Mouse (Mus musculus) lung, postnatal 14 days (tissue): ENCODE measurements around the gene Cemip.
A peak's percentile ranks its signal among the peaks of the same experiment; 100 is the strongest.

Source experiments
- DNase-seq: peaks from one replicate; pipeline ENCODE4 v3.0.0; 2021

Gene Cemip

DNA sequence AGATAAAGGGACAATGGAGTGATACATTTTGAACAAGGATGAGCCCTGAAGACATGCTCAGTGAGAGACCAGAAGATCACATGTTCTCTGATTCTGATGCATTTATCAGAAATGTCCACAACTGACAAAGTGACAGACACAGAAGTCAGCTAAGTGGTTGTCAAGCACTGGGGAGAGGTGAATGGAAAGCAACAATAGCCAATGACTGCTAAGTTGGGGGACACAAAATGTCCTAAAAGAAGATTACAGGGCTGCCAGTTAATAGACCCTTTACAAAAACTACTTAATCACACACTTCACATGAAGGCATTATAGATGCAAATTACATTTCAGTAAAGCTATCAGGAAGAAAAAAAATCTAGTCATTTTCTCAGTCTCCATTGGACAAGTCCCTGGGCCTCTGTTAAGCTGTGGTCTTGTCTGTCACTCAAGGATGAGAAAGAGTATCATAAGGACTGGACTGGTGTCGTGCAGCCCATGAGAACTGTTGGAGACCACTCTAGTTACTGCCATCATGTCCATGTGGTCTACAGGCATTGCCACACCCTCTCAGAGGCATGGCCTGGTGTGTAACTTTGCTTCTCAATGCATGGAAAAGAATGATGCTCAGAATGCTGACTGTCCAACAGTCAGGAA is 59.2 kb downstream of the Cemip start:
- no peak for DNase-seq

DNA sequence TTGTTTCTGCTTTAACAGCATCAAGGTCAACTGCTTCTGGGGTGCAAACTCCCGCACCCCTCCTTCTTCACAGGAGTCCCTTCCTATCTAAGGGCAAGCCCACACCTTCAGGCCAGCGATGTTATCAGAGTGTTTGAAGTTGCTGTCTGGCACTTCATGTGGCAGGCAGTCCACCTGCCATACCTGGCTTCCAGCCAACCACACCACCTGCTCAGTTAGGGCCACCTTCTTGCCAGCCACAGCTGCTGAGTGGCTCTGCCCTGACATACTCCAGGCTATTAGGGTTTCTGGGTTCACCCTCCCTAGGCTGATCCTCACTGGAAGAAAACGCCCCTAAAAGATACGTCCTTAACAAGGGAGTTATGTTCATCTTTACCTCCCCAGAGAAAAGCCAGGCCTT is 60.2 kb downstream of the Cemip start:
- DNase-seq: no peak

DNA sequence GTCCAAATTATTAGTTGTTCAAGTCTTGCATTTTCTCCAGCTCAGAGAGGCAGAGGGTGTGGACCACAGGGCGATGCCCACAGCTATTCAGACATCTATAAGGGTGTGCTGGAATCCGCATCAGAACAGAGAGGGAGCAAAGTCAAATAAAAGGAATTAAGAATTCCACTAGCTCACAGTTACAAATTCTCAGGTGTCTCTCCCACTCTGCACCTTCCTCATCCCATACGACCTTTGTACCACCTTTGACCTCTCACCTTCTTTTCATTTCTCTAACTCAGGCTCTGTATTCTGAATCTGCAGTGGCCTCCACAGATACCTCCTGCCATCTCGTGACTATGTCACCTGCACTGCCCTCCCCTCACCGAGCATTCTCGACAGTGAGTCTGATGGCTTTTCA is 62.8 kb downstream of the Cemip start:
- no peak for DNase-seq

DNA sequence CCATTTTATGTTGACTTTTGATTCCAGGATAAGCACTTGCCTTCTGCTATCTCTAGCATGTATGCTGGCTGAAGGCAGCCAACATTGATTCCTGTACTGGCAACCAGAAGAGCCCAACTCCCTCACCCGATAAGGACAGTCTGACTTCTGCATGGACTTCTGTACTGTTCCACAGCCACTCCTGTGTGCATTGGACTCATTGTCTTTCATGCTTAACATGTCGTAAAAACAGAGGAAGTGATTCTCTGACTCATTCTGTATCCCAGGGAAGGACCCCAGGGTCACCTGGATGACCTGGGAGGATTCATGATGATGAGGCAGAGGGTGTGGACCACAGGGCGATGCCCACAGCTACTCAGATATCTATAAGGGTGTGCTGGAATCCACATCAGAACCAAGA is 63.8 kb downstream of the Cemip start:
- DNase-seq: no peak

DNA sequence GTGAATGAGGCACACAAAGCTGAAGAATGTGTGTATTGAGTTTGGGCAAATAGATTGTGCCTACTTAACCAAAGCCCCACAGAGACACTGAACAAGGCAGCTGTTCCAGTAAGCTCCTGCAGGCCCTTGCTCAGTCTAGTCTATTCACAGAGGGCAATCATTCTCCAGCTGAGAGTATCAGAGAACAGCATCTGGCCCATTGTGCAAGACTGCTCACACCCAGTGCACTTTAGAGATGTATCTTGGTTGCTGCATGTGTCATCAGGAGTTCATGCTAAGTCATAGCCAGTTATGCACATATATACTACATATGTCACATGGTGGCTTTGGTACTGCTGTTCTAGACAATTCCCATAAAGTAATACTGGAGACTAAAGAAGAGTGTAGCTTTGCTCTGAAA is 66.9 kb downstream of the Cemip start:
- DNase-seq: no peak

DNA sequence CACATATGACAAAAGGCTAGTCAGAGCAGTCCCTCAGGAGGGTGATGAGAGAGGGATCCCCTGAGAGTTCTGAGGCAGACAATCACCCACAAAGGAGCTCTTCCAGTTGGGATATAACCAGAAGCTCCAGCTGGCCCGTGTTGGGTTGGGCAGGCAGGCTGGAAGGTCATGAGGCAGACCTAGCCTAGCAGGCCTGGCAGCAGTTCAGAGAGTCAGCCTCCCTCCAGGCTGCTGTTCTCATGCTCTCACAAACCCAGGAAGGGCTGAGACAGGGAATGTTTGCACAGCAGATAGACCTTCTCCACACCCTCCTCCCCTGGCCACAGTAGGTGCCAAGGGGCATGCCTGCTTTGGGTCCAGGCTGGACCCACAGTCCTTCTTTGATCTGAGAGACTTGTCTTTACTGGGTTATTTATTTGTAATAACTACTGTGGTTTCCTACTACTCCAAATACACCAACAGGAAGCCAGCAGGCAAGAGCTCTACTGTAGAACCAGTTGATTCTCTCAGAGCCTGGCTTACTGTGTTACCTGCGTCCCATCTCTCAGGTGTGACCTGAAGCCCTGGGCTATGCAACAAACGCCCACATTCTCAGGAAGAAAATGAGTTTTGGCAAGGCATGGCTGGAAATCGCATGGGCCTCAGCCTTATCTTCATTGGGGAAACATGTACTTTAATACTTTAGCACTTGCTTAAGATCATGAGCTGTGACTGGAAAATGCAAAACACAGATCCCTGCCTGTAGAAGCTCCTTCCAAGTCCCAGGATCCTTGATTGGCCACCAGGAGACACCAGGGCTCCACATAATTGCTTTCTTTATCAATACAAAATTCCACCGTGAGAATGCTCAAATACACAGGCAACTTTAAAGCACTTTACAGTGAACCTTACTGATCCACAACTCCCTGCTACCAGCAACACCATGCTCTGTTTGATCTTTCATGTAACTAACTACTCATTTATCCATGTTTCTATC is 67.7 kb downstream of the Cemip start:
- DNase-seq: peak; percentile 77

DNA sequence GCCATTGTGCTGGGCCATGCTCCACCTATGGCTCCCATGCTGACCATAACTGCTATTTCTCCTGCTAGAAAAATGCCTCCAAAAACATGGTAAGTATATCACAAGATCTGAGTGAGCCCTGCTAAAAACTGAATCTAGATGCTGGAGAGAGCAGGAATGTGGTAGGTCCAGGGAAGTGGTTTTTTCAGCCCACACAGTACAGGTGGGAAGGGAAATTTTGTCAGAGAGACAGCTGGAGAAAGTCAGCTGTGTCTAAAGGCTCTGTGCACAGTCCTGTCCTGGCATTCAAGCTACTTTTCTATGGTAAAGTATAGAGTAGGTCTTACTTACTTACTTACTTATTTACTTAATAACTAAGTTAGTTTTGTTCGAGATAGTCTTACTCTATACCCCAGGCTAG is 71.3 kb downstream of the Cemip start:
- DNase-seq: no peak

DNA sequence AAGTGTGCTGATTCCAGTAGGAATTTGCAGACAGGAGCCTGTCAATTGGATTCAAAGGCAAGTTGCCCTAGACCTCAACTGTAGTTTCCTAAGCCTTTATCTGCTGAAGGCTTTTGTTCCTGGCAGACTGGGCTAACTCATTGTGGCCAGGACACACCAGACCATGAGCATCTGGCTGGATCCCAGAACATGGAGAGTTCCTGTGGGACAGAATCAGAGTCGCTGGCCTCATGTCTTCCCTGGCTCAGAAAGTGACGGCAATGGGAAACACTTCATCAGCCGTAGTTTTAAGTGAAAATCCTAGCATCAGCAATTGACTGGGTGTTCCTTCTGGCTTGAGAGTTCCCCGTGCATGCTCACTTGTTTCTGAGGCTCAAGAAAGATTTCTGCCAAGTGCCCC is 72.6 kb downstream of the Cemip start:
- peak; percentile 46 for DNase-seq

DNA sequence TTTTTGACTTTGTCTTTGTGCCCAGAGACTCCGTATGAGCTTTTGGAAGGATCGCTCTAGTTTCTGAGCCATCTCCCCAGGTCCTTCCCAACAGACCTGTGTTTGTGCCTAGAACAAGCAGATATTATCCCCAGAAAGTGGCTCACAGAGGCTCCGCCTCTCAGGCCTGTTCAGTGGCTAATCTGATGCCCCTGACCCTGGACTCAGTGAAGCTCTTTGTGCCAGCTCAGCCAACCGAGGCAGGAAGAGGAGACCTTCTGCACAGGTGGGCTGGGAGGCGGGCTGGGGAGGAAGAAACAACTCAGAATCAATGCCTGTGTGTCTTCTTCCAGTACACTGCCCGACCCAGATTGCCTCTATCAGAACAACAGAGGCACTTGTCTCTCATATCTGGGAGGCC is 81.9 kb downstream of the Cemip start:
- no peak for DNase-seq

DNA sequence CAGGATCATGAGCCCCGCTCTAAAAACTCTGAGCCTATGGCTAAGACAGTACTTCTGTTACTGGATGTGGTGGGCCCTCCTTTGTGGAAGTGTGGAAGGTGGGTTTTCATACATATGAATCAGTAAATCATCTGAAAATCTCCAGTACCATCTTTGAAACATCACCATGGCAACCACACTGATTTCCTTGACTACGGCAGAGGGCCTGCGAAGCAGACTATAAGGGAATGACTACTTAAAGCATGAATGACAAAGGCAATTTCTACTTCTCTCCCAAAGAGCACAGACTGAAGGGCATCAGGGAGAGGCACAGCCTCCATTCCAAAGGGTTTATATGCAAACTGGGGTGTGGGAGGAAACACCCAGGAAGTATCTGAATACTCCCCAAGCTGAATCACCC is 84.8 kb downstream of the Cemip start:
- DNase-seq: no peak

DNA sequence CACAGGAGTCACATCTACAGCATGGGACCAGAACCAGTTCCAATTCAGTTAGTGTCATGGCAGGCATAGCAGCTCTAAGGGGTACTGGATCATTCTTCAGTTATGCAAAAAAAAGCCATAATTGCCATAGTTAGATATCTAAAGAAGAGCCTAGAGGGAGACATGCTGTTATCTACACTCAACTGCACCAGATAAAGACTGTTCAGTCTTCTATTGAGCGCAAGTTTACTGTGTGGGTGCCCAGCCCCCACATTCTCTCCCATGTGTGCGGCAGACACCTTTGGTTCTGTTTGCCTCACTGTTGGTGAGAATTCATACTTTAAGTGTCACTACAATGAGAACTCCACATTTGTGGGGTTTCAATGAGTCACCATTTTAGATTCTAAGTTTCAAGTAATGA is 85.6 kb downstream of the Cemip start:
- no peak for DNase-seq

DNA sequence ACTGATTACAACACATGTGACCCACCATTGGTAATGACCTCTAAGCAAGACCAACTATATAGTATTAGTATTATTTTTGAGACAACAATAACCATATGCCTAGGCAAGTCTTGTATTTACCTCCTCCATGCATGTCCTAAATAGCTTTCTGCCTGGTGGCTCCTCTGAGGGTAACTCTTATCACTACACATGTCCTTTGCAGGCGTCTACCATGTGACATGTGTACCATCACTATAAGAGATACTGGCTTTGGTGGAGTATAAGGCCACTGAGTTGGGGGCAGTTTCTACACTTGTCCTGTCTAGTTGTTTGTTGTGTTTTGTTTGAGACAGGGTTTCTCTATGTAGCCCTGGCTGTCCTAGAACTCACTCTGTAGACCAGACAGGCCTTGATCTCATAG is 86.7 kb downstream of the Cemip start:
- DNase-seq: no peak

DNA sequence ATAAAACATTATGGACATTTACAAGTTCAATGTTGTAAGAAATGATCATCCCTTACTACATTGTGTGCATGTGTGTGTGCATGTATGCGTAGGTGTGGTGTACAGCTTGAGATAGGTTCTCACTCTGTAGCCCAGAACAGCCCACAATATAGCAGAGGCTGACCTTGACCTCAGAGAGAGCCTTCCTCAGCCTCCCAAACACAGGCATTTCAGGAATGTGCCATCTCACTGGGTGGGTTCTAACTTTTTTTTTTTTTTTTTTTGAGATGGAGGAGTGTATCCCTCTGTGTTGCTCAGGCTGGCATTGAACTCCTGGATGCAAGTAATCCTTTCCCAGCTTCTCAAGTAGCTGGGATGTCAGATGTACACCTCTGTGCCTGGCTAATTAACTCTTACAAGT is 92.0 kb downstream of the Cemip start:
- no peak for DNase-seq

DNA sequence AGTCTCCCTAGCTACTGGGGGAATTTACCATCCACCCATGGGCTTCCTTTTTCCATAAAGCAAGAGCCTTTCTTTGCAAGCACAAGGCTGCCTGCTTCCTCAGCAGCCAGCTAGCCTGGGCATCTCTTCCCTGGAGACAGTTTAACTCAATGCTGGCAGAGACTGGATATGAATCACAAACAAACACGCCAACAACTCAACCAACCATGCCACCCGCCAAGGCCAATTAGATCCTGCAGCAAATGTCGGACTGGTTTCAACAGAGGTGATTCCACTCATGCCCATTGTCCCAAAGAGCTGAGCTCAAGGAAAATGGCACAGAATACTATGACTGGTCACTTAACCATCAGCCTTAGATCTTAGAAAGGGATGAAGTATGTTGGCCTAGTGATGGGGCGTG is 97.0 kb downstream of the Cemip start:
- no peak for DNase-seq

DNA sequence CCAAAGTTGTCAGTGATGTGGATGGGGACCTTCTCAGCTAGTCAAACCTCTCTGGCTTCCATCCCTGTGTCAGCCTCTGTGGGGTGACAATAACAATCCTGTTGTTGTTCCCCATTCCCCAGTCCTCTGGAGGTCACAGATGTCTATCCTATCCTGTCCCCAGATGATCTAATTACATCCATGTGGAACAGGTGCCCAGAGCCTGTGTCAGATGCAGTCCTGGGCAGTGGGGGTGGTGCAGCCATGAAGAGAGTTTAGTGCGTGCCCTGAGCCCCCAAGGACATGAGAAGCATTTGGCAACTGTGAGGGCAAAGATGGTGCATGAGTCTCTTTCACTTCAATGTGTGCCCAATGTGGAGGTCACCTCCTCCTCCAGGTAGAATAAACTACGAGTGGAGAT is 100.6 kb downstream of the Cemip start:
- DNase-seq: no peak

DNA sequence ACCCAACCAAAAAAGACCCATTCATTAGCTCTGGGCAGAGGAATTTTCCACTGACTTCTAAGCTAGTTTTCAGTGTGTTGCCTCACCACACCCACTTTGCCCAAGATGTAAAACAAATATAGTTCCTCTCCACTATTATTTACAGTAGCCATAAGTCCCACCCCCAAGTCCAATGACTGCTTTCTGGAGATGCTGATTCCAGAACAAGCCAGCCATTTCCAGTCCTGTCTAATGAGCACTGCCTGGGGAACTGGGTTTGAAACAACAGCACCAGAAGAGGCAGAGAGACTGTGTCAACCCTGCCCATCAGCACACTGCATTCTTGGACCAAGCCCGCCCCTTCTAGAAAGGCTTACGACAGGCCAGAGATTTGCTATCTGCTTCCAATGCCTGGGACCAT is 103.7 kb downstream of the Cemip start:
- no peak for DNase-seq

DNA sequence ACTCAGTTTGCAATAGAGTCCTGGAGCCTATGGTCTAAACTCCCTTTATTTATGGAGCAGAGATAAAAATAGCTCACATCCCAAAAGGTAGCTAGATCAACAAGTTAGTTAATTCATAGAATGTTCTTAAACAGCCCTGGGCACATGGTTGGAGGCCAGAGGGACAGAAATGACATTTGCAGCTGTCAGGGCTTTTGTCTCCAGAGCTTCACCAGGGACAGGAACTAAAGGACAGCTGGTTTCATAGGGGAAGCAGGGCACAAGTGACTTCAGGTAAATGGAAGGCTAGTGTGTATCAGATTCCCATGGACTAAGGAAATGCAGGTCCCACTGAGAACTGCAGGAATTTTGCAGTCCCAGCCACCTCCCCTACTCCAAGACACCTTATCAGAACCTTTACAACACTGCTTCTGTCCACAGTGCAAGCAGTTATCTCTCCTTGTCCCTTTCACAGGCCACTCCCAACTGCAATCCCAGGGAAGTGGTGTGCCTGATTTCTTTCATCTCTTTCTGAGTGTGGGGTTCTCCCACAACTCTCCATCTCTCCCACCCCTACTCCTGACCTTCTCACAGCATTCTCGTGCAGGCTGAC is 107.3 kb downstream of the Cemip start:
- DNase-seq: no peak

DNA sequence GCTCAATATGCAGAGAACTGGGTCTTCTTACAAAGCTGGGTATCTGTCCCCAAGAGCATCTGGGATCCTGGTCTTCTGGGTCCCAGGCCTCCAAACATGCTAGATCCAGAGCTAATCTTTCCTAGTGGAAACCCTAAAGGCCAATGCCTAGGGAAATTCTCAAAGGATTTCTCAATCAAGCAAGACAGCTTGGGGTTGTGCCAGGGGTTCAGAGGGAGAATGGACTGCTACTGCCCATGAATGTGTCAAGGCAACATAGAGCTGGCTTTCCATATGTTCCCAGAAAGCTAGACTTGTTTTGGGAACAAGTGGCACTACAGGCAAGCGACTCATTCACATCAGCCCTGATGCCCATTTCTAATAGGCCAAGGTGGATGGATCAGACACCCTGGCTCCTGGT is 107.9 kb downstream of the Cemip start:
- peak; percentile 44 for DNase-seq

DNA sequence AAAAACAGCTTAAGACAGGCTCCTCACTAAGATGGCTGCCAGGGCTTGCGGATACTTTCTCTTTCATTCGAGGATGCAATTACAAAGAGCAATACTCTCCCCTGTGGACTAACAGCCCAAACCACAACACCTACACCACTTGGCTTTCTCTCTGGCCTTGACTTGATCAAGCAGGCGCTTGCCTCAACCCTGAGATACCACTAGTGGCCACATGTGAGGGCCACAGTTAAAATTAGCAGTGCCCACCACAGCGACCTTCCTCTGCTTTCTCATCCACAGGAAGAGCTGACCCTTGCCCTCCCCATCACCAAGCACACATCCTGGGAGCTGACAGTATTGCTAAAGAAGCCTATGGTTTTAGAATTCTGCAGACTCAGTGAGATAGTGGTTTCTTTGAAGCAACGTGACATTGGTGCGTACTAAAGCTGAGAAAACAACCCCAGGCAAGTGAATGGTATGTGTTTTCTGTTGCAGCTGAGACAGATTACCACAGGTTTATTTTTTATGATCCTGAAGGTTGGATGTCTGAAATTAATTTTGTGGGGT is 109.8 kb downstream of the Cemip start:
- no peak for DNase-seq

DNA sequence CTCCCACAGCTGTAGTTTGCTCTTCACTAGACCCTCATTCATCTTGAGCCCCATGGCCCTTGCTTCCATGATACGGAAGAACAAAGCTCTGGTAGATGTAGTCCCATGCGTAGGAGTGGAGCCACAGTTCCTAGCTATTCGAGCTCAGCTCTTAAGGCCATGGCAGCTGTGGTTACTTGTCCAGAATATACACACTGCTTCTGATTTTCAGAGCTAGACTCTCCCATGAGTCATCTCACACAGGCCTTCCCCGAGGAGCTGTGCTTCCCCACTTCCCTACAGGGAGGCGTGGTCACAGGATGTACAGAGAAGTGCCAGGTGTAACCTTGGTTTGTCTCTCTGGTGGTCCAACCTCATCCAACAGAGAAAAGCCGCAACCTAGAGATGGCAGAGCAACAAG is 111.0 kb downstream of the Cemip start:
- DNase-seq: no peak

DNA sequence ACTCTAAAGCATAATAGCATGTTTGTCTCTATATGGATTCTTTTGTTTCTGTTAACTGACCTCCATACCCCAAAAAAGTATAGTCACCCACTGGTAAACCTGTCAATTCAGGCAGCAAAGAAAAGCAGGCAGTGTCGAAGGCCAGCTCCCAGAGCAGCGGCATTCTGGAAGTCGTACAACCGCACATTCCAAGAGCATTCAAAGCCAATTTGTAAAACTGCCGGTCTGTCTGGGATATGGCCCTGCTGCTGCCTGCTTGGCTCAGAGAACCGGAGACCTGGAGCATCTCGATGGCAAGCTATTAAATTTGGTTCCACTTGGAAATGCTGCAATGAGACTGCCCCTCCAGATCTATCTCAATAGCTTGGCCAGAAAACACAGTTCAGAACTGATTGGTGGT is 113.8 kb downstream of the Cemip start:
- DNase-seq: peak; percentile 29

DNA sequence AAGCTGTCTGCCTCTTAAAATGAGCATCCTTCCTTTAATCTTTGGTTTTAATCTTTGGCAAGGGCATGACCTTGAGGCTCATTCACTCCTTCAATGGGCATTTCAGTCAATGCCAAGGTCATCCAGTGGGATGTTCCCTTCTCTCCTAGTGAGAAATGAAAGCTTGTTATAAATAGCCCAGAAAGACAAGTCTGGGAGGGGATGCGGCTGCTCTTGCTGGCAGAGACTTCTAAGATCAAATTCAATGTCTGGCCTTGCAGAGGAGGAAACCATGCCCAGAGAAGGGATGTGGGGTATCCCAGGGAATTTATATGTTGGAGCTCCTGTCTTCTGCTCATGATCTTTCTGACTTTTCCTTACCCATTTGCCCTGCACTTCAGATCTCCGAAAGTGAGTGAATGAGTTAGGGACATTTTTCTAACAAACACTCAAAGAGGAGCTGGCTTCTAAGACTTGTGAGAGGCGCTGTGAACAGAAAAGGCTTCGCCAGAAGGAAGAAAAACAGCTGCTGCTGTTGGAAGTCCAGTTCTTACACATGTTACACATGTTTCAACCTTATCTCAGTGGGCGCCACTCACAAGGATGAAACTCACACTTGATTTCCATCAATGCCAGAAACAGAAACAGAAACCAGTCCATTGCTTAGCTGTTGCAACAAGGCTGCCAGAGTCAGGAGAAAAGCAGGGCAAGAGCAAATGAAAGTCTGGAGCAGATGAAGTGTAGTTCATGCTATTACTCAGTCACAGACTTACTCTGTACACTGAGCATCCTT is 120.1 kb downstream of the Cemip start:
- peak; percentile 15 for DNase-seq

DNA sequence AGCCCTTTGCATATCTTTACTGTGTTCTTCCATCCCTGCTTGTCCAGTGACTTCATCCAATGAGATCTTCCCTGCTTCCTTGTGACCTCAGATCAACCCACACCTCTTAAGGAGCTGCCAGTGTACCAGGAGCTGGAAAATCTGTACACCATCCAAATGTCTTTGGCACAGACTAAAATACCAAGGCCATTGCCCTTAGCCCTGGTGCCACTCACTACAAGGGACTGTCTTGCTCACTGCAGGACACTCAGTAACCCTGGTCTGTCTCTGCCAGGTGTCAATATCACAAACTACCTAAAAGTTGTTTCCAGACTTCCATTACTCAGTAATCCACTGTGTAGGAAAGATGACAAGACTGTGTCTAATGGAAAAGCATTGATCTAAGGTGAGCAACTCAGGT is 121.1 kb downstream of the Cemip start:
- DNase-seq: no peak
